Mouse (Mus musculus): ENCODE data around the gene Vdr. TPM values are rescaled to one million over a fixed set of nuclear protein-coding genes. Genes with fewer than 3 reads are reported as not detected.

The Vdr gene
- total RNA-seq, 2 experiments from 2014 or later = 0.16 to 0.82 TPM

DNA sequence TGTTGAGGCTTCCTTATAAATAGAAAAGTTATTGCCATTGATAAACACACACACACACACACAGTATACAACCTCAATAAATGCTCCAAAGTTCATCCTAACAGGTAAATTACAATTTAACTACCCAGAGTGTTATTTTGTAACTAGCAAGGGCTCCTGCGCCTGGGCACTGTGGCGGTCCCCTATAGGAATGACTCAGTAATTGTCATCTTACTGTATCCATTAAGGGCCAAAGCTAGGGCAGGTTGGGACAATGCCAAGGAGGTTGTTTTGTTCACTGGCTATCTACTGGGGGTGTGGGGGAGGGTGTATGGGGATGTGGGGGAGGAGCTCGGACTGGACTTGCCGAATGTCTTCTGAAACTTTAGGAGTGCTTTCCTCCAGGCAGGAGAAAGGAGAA, 16.6 kb upstream of the Vdr start:
- intact Hi-C loops (cut with DNase I) = no loop called here

DNA sequence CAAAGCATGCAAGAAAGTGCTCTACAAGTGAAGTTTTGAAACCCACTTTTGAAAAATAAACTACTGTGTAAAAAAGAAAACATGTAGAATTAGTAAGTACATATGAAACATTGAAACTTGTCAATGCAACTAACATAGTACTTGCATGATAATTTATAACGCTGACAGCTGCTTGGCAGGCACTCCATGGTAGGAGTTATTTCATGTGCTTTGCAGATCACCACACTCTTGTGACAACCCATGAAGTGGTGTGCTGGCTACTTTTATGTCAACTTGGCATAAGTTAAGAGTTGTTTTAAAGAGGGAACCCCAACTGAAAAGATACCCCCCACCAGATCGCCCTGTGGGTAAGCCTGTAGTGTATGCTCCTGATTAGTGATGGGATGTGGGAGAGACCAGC, 12.0 kb upstream of the Vdr start:
- intact Hi-C loops (cut with DNase I) = no loop called here
- DNase-seq (ENCODE audit: low spot score in 2 of 2) = no peak

More for the DNA sequence above, 16.6 kb upstream of the Vdr start:
- DNase-seq (ENCODE audit: low spot score in 2 of 2) = no peak

DNA sequence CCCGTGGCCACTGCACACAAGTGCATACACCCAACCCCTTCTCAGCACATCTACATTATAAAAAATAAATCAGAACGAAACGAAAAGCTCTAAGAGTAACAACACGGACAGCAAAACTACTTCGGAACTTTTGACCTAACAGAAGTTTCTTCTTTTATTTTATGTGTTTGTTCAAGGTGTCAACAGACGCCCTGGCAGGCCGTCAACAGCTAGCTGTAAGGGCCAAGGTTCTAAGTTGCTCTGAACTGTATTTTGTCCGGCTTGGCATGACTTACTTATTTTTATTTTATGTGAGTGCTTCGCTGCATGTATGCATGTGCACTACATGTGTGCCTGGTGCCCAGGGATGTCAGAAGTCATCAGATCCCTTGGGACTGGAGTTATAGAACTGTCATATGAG, 11.4 kb upstream of the Vdr start:
- DNase-seq (ENCODE audit: low spot score in 2 of 2) = no peak
- intact Hi-C loops (cut with DNase I) = no loop called here

DNA sequence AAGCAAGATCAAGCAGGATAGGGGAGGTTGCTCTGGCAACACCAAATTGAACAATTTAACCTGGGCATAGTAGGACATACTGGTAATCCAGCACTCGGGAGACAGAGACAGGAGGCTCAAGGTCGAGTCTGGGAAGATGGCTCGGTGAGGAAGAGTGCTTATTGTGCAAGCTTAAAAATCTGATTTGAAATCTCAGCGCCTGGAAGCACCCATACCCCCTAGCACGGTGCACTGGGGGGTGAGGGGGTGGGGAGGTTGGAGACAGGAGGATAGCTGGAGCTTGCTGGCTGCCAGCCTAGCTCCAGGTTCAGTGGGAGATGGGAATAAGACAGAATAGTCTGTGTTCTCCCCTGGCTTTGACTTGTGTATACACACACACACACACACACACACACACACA, 9.9 kb upstream of the Vdr start:
- intact Hi-C loops (cut with DNase I) = no loop called here
- DNase-seq (ENCODE audit: low spot score in 2 of 2) = no peak

DNA sequence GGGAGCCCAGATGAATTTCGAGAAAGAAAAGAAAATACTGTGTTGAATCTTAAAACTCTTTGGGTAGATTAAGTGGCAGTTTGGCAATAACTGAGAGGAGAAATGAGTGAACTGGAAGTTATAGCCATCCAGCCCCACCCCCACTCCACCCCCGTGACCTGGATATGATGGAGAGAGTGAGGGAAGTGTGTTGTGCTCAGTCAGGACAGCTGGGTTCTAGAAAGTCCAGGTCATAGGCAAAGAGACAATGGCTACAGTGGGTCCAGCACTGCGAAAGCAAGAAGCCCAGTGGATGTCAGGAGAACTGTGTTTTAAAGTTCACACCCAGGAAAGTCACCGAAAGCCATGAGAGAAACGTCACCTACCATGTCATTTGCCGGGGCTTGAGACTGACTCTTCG, 8.8 kb upstream of the Vdr start:
- intact Hi-C loops (cut with DNase I) = no loop called here
- no peak for DNase-seq (ENCODE audit: low spot score in 2 of 2)

DNA sequence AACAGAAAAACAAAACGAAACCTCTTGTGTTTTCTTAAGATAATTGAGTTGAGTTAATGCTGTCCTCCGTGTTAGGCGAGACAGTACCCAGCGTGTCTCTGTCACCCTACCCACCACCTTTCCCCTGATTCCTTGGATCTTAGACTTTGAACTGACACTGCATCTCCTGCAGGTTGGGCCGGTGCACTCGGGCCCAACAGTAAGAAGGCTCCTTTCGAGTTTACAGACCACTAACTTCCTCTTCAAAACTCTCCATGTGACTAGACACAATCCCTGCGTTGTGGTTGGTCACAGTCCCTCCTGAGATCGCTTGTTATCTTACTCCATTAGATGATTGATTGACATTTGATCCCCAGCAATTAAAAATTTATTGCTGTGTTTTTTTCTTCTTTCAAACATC, 7.6 kb upstream of the Vdr start:
- intact Hi-C loops (cut with DNase I) = no loop called here
- no peak for DNase-seq (ENCODE audit: low spot score in 2 of 2)

DNA sequence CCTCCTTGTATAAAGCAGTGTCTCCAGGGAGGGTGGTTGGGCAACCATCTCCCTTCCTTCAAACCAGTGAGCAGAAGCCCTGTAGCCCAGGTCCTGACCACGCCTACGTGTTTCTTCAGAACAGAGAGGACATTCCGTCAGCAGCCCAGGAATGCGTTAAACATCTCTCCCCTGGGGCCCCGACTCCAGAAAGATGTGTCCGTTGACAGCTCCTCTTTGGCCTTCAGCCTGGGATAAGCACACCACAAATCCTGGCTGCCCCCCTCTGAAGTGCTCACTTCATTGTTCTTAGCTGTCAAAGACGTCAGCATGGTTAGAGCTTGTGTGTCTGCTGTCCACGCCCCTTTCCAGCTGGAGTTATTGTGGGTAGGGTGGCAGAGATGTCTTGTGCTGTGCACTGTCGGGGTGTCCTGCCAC, 3.9 kb upstream of the Vdr start:
- no peak for DNase-seq (ENCODE audit: low spot score in 2 of 2)

DNA sequence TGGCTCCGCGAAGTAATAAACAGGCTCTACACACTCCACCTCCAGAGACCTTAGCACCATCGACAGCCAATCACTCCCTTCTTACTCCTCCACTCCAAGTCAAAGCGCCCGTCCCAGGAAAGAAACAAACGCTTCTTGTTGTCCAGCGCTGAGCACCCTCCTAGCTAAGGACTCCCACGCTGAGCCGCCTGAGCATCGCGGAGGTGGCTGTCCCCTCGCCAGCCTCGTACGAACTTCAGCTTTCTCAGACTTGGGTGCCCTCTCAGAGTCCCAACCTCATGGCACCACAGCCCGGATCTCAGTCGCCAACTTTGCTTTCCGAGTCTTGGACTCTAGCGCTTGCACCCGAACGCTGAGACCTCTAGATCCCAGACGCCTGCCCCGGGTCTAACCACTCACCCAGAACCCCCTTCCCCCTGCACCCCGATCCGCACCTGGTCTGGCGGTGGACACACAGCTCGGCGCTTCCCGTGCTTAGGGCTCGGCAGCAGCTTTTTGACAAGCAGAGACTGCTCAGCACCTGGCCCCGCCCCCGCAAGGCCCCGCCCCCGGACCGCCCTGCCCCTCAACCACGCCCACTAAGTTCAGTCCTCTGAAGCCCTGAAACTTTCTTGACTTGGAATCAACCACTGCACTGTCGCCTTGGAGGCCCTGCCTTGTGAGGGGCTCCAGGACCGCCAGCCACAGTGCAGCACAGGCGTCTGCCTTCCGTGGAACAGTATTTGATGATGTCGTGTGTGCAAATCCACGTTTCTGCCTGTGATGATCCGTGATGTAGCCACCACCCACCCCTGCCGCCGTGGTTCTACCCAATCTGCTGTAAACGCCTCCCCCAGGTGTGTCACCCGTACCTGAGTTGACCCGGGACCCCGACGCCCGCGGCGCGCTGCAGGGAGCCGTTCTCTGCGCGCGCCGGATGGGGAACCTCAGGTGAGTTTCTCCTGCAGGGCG, 2.4 kb downstream of the Vdr start:
- no peak for DNase-seq (ENCODE audit: low spot score in 2 of 2)
- intact Hi-C loops (cut with DNase I) = no loop called here

More for the DNA sequence above, 3.9 kb upstream of the Vdr start:
- intact Hi-C loops (cut with DNase I) = no loop called here

DNA sequence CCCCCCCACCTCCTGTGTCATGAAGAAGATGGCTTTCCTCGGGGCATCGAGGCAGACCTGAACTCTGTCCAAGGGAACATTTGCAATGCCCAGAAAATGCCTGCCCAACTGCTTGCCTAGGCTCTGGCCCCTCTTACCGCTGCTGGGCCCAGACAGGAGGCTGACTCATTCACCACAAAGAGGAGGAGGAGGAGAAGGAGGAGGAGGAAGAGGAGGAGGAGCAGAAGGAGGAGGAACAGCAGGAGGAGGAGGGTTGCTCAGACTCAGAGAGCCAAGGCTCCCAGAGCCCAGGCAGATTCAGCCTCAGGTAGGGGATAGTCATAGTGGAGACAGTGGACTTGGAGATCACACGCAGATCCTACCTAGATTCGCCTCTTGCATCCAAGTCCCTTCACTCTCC, 3.2 kb downstream of the Vdr start:
- intact Hi-C loops (cut with DNase I) = no loop called here
- DNase-seq (ENCODE audit: low spot score in 2 of 2) = peak in 1 of 2 experiments; percentile 13

DNA sequence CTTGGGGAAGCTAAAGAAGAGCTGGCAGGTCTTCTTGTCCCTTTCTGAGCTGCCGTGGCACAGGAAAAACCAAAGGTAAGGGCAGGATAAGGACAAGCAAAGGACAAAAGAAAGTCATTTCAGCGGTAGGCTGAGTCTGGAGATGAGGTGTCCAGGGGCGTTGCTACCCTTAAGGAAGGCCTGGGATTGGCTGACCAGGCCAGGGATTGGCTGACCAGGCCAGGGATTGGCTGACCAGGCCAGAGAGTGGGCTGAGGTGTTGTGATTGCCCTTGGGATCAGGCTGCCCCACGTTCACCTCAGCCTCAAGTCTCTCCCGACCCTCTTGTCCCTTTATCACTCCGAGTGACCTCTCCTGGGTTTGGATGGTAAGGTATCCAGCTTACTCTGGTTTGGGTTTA, 5.1 kb downstream of the Vdr start:
- intact Hi-C loops (cut with DNase I) = no loop called here
- no peak for DNase-seq (ENCODE audit: low spot score in 2 of 2)

DNA sequence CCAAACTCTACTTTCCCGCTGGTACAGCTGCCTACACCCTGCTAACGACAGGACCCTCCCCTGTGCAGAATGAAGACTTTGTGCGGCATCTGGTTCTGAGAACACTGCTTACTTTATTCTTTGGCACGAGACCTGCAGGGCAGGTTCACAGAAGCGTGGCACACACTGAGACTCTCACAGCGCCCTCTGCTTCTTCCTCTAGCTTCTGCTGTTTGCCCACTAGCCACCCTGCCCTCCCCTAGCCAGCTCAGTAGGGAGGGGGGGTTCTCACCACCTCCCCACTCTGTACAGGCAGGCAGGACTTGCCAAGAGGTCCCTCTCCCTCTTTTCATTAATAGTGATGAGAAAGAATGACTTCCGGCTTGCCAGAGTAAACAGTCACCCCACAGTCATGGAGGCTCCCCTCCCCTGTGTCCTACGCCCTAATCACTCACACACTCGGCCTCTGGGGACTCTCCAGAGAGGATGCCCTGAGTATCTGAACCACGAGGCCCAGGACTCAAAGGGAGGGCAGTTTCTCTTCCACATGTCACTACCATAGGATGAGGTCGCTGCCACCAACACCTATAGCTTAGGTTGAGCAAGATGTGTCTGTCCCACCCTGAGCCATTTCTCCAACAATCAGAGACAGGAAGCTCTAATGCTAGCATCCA, 6.0 kb downstream of the Vdr start:
- intact Hi-C loops (cut with DNase I) = no loop called here

DNA sequence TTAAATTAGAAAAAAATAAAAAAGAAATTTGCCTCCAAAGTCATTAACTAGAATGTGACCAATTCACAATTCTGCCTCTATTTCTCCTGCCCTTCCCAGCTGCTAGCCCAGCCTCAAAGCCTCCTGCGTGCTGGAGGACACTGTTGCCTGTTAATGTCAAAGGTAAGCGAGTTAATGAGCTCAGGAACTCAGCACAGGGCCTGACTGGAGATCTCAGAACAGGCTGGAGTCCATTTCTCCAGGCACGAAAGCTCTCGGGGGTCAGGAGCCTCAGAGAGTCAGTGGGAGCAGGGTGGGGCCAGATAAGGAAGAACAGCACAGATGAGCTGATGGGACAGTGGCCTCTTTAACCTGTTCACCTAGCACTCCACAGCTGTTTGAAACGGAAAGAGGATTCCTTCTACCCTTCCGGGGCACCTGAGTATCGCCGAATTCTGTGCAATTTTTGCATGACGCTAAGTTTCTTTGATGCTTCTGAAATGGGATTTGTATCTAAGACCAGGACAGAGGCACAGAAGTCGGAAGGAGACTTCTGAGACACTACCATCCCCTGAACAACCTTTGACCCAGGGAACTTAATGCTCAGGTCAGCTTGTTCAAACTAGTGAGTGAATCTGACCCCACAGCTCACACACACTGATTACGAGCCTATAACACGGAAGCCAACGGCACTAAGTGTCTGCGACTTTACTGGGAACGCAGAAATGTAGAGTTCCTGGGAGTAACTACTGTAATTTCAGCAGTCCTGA, 7.0 kb downstream of the Vdr start:
- DNase-seq (ENCODE audit: low spot score in 2 of 2) = no peak
- intact Hi-C loops (cut with DNase I) = no loop called here

More for the DNA sequence above, 6.0 kb downstream of the Vdr start:
- no peak for DNase-seq (ENCODE audit: low spot score in 2 of 2)

DNA sequence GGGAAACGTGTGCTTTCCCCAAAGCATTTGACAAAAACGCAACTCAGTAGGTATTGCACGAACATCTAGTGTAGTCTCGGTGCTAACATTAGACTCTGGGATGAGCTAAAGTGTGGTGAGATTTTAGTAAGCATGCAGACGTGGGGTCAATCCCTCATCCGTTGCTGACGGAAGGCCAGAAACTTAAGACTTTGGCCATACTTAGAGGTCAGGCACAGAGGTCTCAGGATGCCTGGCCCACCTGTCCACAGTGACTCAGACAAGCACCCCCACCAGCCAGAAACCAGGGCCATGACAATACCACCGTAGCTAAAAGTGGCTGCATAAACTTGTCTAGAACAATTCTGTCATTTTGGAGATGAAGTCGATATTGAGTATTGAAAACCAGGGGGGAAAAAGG, 9.4 kb downstream of the Vdr start:
- intact Hi-C loops (cut with DNase I) = no loop called here
- no peak for DNase-seq (ENCODE audit: low spot score in 2 of 2)

DNA sequence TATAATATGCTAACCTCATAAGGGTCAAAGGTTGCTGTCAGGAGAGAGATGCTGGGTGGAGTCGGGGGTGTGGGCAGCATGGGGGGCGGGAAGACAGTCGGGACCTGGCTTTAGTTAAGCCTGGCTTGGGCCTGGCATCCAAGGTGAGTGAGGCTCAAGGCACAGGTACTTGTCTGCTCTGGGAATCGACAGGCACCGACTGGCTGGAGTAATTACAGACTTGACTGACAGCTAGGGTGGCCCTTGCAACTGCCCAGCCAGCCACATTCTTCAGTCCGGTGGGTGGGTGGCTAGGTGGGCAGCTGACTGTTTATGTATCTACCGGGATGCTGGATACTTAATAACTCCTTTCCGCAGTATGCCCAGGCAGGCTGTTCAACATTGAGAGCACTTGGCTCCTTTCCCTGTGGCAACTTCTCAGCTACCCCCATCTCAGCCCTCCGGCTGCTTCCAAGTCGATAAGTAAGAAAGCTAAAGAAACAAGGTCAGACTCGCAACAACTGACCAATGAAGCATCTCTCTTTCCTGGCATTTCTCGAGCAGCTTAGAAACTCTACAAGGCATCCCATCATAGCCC, 10.0 kb downstream of the Vdr start:
- intact Hi-C loops (cut with DNase I) = no loop called here
- no peak for DNase-seq (ENCODE audit: low spot score in 2 of 2)

DNA sequence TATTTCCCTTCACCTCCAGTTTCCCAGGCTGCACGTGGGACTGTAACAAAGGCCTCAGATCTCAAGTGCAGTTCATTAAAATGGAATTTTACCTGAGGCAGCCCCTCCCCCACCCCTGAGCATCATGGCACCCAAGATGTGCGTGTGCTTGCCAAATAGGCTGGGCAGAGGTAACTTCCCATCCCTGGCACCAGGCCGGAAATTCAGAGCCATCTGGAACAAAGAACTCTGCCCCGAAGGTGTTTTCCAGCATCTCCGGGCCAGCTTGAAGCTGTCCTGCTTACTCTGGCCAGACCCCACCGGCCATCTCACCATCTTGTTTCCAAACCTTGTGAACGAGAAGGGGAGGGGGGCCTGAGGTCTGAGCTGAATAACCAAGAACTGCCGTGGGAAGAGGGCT, 10.7 kb downstream of the Vdr start:
- DNase-seq (ENCODE audit: low spot score in 2 of 2) = no peak
- intact Hi-C loops (cut with DNase I) = no loop called here

DNA sequence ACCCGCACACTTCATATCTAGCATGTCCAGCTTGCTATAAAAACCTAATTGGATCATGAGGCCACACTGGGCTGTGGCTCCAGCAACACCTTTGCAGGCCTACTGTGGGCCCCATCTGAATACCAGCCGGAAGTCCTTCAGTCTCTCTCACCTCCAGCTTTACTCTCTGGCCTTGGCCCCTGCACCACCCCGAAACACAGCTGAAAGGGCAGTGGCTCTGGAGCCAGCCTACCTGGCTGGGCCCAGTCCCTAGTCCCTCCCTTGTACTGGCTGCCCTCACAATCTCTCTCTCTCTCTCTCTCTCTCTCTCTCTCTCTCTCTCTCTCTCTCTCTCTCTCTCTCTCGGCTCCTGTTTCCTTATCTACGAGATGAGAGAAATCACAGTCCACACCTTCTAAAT, 11.6 kb downstream of the Vdr start:
- no peak for DNase-seq (ENCODE audit: low spot score in 2 of 2)
- intact Hi-C loops (cut with DNase I) = no loop called here

DNA sequence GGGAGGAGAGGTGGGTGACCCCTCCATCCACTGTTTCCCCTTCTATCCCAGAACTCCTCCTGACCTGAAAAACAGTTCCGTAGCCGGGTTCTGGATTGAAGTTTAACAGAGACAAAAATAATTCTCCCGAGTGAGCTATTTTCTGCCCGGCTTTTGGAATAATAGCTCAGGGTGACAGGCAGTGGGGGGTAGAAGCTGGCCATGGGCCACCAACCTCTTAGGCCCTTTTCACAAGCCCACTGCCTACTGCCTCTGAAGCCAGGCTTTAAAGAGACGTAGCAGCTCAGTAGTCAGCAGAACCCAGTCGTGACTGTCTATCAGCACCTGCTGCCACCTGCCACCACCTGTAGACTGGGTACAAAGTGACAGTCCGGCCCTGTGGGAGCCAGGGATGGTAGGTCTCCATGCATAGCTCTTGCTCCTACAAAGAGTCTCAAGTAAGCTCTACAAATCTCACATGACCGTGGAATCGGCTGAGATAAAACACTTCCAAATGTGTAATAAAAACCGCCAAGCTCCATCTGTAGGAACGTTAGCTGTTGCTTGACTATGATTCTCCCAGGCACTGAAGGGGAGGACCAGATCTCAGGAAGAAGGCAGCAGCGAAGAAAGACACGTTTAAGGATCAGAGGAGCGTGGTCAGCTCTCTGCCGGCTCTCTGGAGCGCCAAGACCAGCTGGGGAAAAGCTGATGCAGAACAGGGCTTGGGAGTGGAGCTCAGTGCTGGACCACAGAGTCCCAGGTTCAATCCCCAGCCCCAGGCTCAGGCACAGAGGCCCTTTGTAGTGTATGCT, 13.4 kb downstream of the Vdr start:
- peak in 1 of 2 experiments; percentile 37 for DNase-seq (ENCODE audit: low spot score in 2 of 2)
- intact Hi-C loops (cut with DNase I) = no loop called here

DNA sequence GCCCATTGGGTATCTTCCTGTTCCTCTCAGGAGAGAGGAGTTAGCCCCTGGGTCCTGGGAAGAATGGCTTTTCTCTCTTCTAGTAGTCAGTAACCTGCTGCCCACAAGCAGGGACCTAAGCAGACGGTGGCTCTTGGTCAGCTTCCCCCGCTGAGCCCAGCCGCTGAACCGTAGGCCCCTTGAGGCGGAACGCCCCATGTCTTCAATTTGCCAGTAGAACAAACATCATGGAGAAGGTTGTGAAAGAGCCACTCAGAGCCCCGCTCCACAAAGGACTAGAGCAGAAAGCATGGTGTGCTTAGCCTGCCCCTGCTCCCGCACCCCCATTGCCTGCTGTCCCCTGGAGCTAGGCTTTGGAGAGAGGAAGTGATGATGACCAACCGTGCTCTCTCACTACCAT, 14.1 kb downstream of the Vdr start:
- intact Hi-C loops (cut with DNase I) = no loop called here

DNA sequence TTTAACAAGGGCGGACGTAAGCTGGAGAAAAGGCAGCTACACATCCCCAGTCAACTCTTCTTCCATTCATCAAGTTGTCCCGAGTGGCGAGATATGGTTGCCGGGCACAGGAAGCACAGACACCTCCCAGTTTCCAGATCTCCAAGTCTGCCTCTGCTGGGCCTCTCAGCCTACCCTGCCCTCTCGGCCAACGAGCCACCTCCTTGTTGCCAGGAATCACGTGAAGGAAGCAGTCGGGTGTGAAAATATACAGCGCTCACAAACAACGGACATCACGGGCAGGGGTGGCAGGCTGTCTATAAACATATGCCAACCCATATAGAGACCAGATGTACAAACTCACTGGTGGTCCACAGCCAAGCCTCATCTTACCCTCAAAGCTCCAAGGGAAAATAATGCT, 14.6 kb downstream of the Vdr start:
- no peak for DNase-seq (ENCODE audit: low spot score in 2 of 2)
- intact Hi-C loops (cut with DNase I) = no loop called here

More for the DNA sequence above, 14.1 kb downstream of the Vdr start:
- no peak for DNase-seq (ENCODE audit: low spot score in 2 of 2)
